Mouse (Mus musculus) heart, embryonic 11.5 days (tissue): Measurements from ENCODE around the gene Itpkb. TPM values are rescaled to one million over a fixed set of nuclear protein-coding genes. Genes with fewer than 3 reads are reported as not detected.

ENCODE experiments used
- ATAC-seq: fragments of 200-750 bp; cut with Nextera tagmentation; replicated peaks from 2 replicates; pipeline ENCODE4 v1.8.0; 2017; ENCODE audit warnings: moderate library complexity; ENCODE audit not compliant: insufficient number of reproducible peaks, low FRiP score, low TSS enrichment
- H3K27ac ChIP-seq: fragments of 300-500 bp; sonication (generic); 2 replicates; pipeline ENCODE4 v1.5.1; 2014; ENCODE audit warnings: mild to moderate bottlenecking, low read depth, low read length
- H3K27me3 ChIP-seq: fragments of 300-500 bp; sonication (generic); 2 replicates; pipeline ENCODE4 v1.6.1; 2014; ENCODE audit warnings: mild to moderate bottlenecking, low read length, mixed read lengths; ENCODE audit not compliant: control insufficient read depth, insufficient read depth
- H3K36me3 ChIP-seq: fragments of 300-500 bp; sonication (generic); 2 replicates; pipeline ENCODE4 v1.6.1; 2014; ENCODE audit warnings: mild to moderate bottlenecking, low read length, moderate library complexity, mixed read lengths; ENCODE audit not compliant: control insufficient read depth, insufficient read depth
- H3K4me1 ChIP-seq: fragments of 300-500 bp; sonication (generic); 2 replicates; pipeline ENCODE4 v1.6.1; 2014; ENCODE audit warnings: low read length; ENCODE audit not compliant: control insufficient read depth, insufficient read depth
- H3K4me2 ChIP-seq: fragments of 300-500 bp; sonication (generic); 2 replicates; pipeline ENCODE4 v1.6.1; 2014; ENCODE audit warnings: mild to moderate bottlenecking, moderate library complexity
- H3K4me3 ChIP-seq: fragments of 300-500 bp; sonication (generic); 2 replicates; pipeline ENCODE4 v1.5.1; 2014; ENCODE audit warnings: low read depth, low read length
- H3K9ac ChIP-seq: fragments of 300-500 bp; sonication (generic); 2 replicates; pipeline ENCODE4 v1.6.1; 2014; ENCODE audit warnings: mild to moderate bottlenecking, low read depth, low read length, moderate library complexity
- H3K9me3 ChIP-seq: fragments of 300-500 bp; sonication (generic); replicated peaks from 2 replicates; pipeline ENCODE4 v1.6.1; 2016; ENCODE audit warnings: low read length; ENCODE audit not compliant: control insufficient read depth
- WGBS: fragments of 180-500 bp; shearing (Covaris S2); extraction: QIAGEN DNeasy Blood & Tissue Kit; methylation state at CpG from one replicate; pipeline ENCODE4 v1.1.7; 2014; ENCODE audit not compliant: insufficient replicate concordance; 5-methylcytosine and 5-hydroxymethylcytosine counted together
- polyA plus RNA-seq: library from polyadenylated mRNA; unstranded; fragments of >200 nt; fragmentation: Nextera tagmentation; extraction: Ambion mirVana; gene quantifications from 2 replicates; pipeline ENCODE4 v1.2.1, GENCODE M21; 2014

The Itpkb gene
- polyA plus RNA-seq, 1 experiment from 2014 or later, result 4.0 TPM

GRCm38 (mm10) chr1:180332928-180333440 is 2.7 kb downstream of the Itpkb start:
- WGBS, result 30% methylated on average over 14 of the region's 14 CpGs
- Histone ChIP-seq H3K4me3 (peak overlapping the region; percentile 68), H3K27ac (no peak overlapping the region), H3K27me3 (peaks cover 23% of the 10 kb centered on the region), H3K4me1 (peaks cover 25% of the 10 kb centered on the region), H3K36me3 (no peaks in the 10 kb centered on the region), H3K4me2 (peak overlapping the region; percentile 79), H3K9me3 (no peaks in the 10 kb centered on the region), H3K9ac (peak overlapping the region; percentile 39; the same call in 1 of the 2 replicates)
- ATAC-seq, result no peak

GRCm38 (mm10) chr1:180333588-180333987 is 3.3 kb downstream of the Itpkb start:
- Histone ChIP-seq H3K9me3 (no peaks in the 10 kb centered on the region), H3K4me3 (peak overlapping the region; percentile 68; the same call in 1 of the 2 replicates), H3K27ac (no peak overlapping the region), H3K4me2 (peak overlapping the region; percentile 79), H3K27me3 (peaks cover 23% of the 10 kb centered on the region), H3K4me1 (peaks cover 25% of the 10 kb centered on the region), H3K36me3 (no peaks in the 10 kb centered on the region), H3K9ac (no peak overlapping the region)
- ATAC-seq, result no peak
- WGBS, result 32% methylated on average over 6 of the region's 6 CpGs

GRCm38 (mm10) chr1:180334541-180334940 is 4.3 kb downstream of the Itpkb start:
- no peaks in the 10 kb centered on the region for H3K9me3 ChIP-seq
- peaks cover 23% of the 10 kb centered on the region for H3K27me3 ChIP-seq
- H3K9ac ChIP-seq, result no peak overlapping the region
- H3K36me3 ChIP-seq, result no peaks in the 10 kb centered on the region
- peaks cover 21% of the 10 kb centered on the region for H3K4me1 ChIP-seq
- 78% methylated on average over 6 of the region's 6 CpGs for WGBS
- 0 out of 2 replicates have a peak overlapping the region, but pooled peaks have one; percentile 1 for H3K4me3 ChIP-seq
- H3K27ac ChIP-seq, result no peak overlapping the region
- peak overlapping the region; percentile 79 for H3K4me2 ChIP-seq
- no peak for ATAC-seq

GRCm38 (mm10) chr1:180335513-180336375 is 5.5 kb downstream of the Itpkb start:
- Histone ChIP-seq H3K27me3 (peaks cover 23% of the 10 kb centered on the region), H3K36me3 (no peaks in the 10 kb centered on the region), H3K9me3 (no peaks in the 10 kb centered on the region), H3K4me1 (peaks cover 18% of the 10 kb centered on the region), H3K27ac (no peak overlapping the region), H3K4me2 (peak overlapping the region; percentile 79), H3K4me3 (no peak overlapping the region), H3K9ac (no peak overlapping the region)
- no peak for ATAC-seq
- 70% methylated on average over 12 of the region's 12 CpGs for WGBS

GRCm38 (mm10) chr1:180338358-180338757 is 8.1 kb downstream of the Itpkb start:
- Histone ChIP-seq H3K36me3 (no peaks in the 10 kb centered on the region), H3K27me3 (peaks cover 16% of the 10 kb centered on the region), H3K4me2 (no peak overlapping the region), H3K4me3 (no peak overlapping the region), H3K9me3 (no peaks in the 10 kb centered on the region), H3K27ac (no peak overlapping the region), H3K4me1 (peaks cover 7% of the 10 kb centered on the region), H3K9ac (no peak overlapping the region)
- WGBS, result 69% methylated on average over 8 of the region's 8 CpGs
- no peak for ATAC-seq

GRCm38 (mm10) chr1:180339143-180339542 is 8.9 kb downstream of the Itpkb start:
- Histone ChIP-seq H3K4me2 (no peak overlapping the region), H3K36me3 (no peaks in the 10 kb centered on the region), H3K27ac (no peak overlapping the region), H3K4me3 (no peak overlapping the region), H3K9me3 (no peaks in the 10 kb centered on the region), H3K9ac (no peak overlapping the region), H3K4me1 (peaks cover 6% of the 10 kb centered on the region; the same call in 1 of the 2 replicates), H3K27me3 (peaks cover 9% of the 10 kb centered on the region)
- no peak for ATAC-seq
- 70% methylated on average over 5 of the region's 5 CpGs for WGBS

GRCm38 (mm10) chr1:180342944-180343343 is 12.7 kb downstream of the Itpkb start:
- Histone ChIP-seq H3K9me3 (no peaks in the 10 kb centered on the region), H3K4me1 (peaks cover 6% of the 10 kb centered on the region; the same call in 1 of the 2 replicates), H3K27ac (no peak overlapping the region), H3K36me3 (no peaks in the 10 kb centered on the region), H3K9ac (no peak overlapping the region), H3K27me3 (0 out of 2 replicates have a peak, but pooled peaks cover 3% of the 10 kb centered on the region), H3K4me2 (no peak overlapping the region), H3K4me3 (no peak overlapping the region)
- ATAC-seq, result no peak
- WGBS, result 65% methylated on average over 7 of the region's 7 CpGs

GRCm38 (mm10) chr1:180343434-180344210 is 13.3 kb downstream of the Itpkb start:
- peaks cover 6% of the 10 kb centered on the region; the same call in 1 of the 2 replicates for H3K4me1 ChIP-seq
- no peaks in the 10 kb centered on the region for H3K36me3 ChIP-seq
- 17% methylated on average over 8 of the region's 8 CpGs for WGBS
- no peak overlapping the region for H3K4me2 ChIP-seq
- 0 out of 2 replicates have a peak, but pooled peaks cover 3% of the 10 kb centered on the region for H3K27me3 ChIP-seq
- no peak for ATAC-seq
- no peaks in the 10 kb centered on the region for H3K9me3 ChIP-seq
- H3K27ac ChIP-seq, result no peak overlapping the region
- H3K4me3 ChIP-seq, result no peak overlapping the region
- H3K9ac ChIP-seq, result no peak overlapping the region
